Comparison of ENCODE assay signal across 12 mouse cellular contexts in the genomic region with DNA sequence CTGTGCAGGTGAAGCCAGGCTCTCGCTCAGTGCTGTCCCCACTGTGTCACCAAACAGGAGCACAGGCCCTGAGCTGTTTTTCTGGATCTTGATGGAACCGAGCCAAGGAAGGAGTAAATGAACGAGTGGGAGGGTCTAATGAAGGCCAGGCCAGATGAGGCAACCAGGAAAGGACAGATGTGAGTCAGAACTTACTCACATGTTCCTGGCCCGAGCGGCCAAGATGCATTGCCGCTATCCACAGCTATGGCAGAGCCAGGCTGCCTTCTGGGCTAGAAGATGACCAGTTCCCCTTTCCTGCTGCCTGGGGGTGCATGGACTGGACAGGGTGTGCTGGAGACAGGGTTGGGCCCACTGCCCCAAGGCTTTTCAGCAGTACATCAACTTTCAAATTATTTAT. TPM values are rescaled to one million over a fixed set of nuclear protein-coding genes. Genes with fewer than 3 reads are reported as not detected.
DNase-seq lines count a peak whose midpoint lies in the region; ATAC-seq and TF ChIP-seq lines count a peak whose summit lies in the region.
"Had no signal": no experiment of that assay in that cellular context is flagged by ENCODE, and none has a peak within 500 bp of the region (broad histone marks: within the 10 kb centered on the region; RNA-seq: fewer than 3 reads in every experiment).

No protein-coding gene starts in this region.

- H3K9me3 ChIP-seq in kidney, postnatal 0 days (replicated peaks; ENCODE audit: low read length), result no peaks in the 10 kb centered on the region
- H3K9me3 ChIP-seq in heart, embryonic 15.5 days (replicated peaks), result no peaks in the 10 kb centered on the region
- H3K9me3 ChIP-seq: forebrain, embryonic 13.5 days; liver, embryonic 13.5 days had no signal

- 0 out of 2 replicates have a peak, but pooled peaks cover 3% of the 10 kb centered on the region for H3K4me1 ChIP-seq in kidney, postnatal 0 days (replicated peaks; ENCODE audit: insufficient read depth, low read length)
- H3K4me1 ChIP-seq in heart, embryonic 15.5 days (replicated peaks), result 0 out of 2 replicates have a peak, but pooled peaks cover 3% of the 10 kb centered on the region
- H3K4me1 ChIP-seq: forebrain, embryonic 13.5 days; liver, embryonic 13.5 days had no signal

- H3K36me3 ChIP-seq in kidney, postnatal 0 days (ENCODE audit: insufficient read depth, low read length), result no peaks in the 10 kb centered on the region
- H3K36me3 ChIP-seq in heart, embryonic 15.5 days, result no peaks in the 10 kb centered on the region
- H3K36me3 ChIP-seq: liver, embryonic 13.5 days had no signal

- WGBS in kidney, postnatal 0 days, result 56% methylated on average over 6 of the region's 6 CpGs
- WGBS in heart, embryonic 15.5 days, result 52% methylated on average over 6 of the region's 6 CpGs

- H3K27me3 ChIP-seq in kidney, postnatal 0 days (ENCODE audit: insufficient read depth, low read length), result no peaks in the 10 kb centered on the region
- peaks cover 11% of the 10 kb centered on the region; the same call in 1 of the 2 replicates for H3K27me3 ChIP-seq in heart, embryonic 15.5 days
- H3K27me3 ChIP-seq: forebrain, embryonic 13.5 days had no signal

- H3K9ac ChIP-seq in kidney, postnatal 0 days (ENCODE audit: low read depth, low read length), result no peak overlapping the region
- no peak overlapping the region for H3K9ac ChIP-seq in heart, embryonic 15.5 days
- H3K9ac ChIP-seq: forebrain, embryonic 13.5 days; liver, embryonic 13.5 days had no signal

- no peak overlapping the region for H3K4me2 ChIP-seq in kidney, postnatal 0 days (ENCODE audit: low read length)
- H3K4me2 ChIP-seq in heart, embryonic 15.5 days, result no peak overlapping the region
- H3K4me2 ChIP-seq: forebrain, embryonic 13.5 days; liver, embryonic 13.5 days had no signal

- peak; percentile 27 for DNase-seq in kidney, postnatal 0 days (ENCODE audit: low spot score)
- no peak for DNase-seq in kidney, adult 11 months
- DNase-seq in adrenal gland, postnatal 10 days, result peak; percentile 74
- no peak for DNase-seq in frontal cortex, postnatal 25 days (ENCODE audit: low spot score in 2 of 2)
- DNase-seq in spleen, postnatal 36 days (ENCODE audit: low spot score in 2 of 2), result no peak
- no peak for DNase-seq in layer of hippocampus, adult 11-12 months (ENCODE audit: low spot score)
- DNase-seq: liver, embryonic 13.5 days had no signal

- peak; percentile 33; the same call in 1 of the 2 replicates for ATAC-seq in kidney, postnatal 0 days (replicated peaks; ENCODE audit: low FRiP score, low read depth)
- peak; percentile 51; the same call in 1 of the 2 replicates for ATAC-seq in heart, embryonic 15.5 days (replicated peaks; ENCODE audit: insufficient number of reproducible peaks, insufficient read depth, low FRiP score, low read depth)
- peak; percentile 60; the same call in 1 of the 2 replicates for ATAC-seq in monocyte, adult 5-6 weeks (replicated peaks; ENCODE audit: insufficient number of reproducible peaks, low FRiP score, low TSS enrichment, poor library complexity, severe bottlenecking)
- ATAC-seq: forebrain, embryonic 13.5 days had no signal

- no peak for TF ChIP-seq CTCF in kidney, postnatal 0 days (IDR thresholded peaks at IDR 0.05; ENCODE audit: low read depth)

- H3K4me3 ChIP-seq in kidney, postnatal 0 days (replicated peaks; ENCODE audit: low read depth, low read length), result no peak overlapping the region
- H3K4me3 ChIP-seq in heart, embryonic 15.5 days, result no peak overlapping the region
- H3K4me3 ChIP-seq: forebrain, embryonic 13.5 days; liver, embryonic 13.5 days had no signal

- H3K27ac ChIP-seq in kidney, postnatal 0 days, result peak overlapping the region; percentile 72
- H3K27ac ChIP-seq in heart, embryonic 15.5 days, result no peak overlapping the region
- H3K27ac ChIP-seq: forebrain, embryonic 13.5 days; liver, embryonic 13.5 days had no signal

RNA-seq across cellular contexts. Expression of gene Cyb561, which starts 0.3 kb away (rescaled TPM):
- polyA plus RNA-seq in kidney, postnatal 0 days (2015; fragmentation: Nextera tagmentation; extraction: Ambion mirVana), result 34.0 and 35.2 TPM in 2 replicates
- total RNA-seq in adrenal gland, postnatal 10 days (2021), result 100 to 1,000 TPM; 123 to 140 TPM
- polyA plus RNA-seq in heart, embryonic 15.5 days (2015; fragmentation: Nextera tagmentation; extraction: Ambion mirVana), result 6.2 and 16.8 TPM in 2 replicates
- total RNA-seq in monocyte, adult 5-6 weeks (2017), result 4.5 to 8.4 TPM (median 5.5 TPM) in 3 replicates

RNA-seq across cellular contexts. Expression of gene Ace, which starts 14.3 kb away (rescaled TPM):
- polyA plus RNA-seq in kidney, postnatal 0 days (2015; fragmentation: Nextera tagmentation; extraction: Ambion mirVana), result 24.4 and 26.0 TPM in 2 replicates
- total RNA-seq in adrenal gland, postnatal 10 days (2021), result 10 to 100 TPM; 12.9 to 15.4 TPM
- polyA plus RNA-seq in heart, embryonic 15.5 days (2015; fragmentation: Nextera tagmentation; extraction: Ambion mirVana), result 3.3 and 3.9 TPM in 2 replicates
- total RNA-seq in monocyte, adult 5-6 weeks (2017), result 365 to 424 TPM (median 376 TPM) in 3 replicates
- total RNA-seq: MEL had no signal

RNA-seq across cellular contexts. Expression of gene Ace3, which starts 41.1 kb away (rescaled TPM):
- 0.06 TPM in 1 of 2 replicates, not detected in the other for polyA plus RNA-seq in kidney, postnatal 0 days (2015; fragmentation: Nextera tagmentation; extraction: Ambion mirVana)
- not detected for total RNA-seq in adrenal gland, postnatal 10 days (2021)
- not detected in 2 replicates for polyA plus RNA-seq in heart, embryonic 15.5 days (2015; fragmentation: Nextera tagmentation; extraction: Ambion mirVana)
- 0.19 TPM in 1 of 3 replicates, not detected in the others for total RNA-seq in monocyte, adult 5-6 weeks (2017)
- total RNA-seq: MEL had no signal
- polyA plus RNA-seq: forebrain, embryonic 13.5 days; kidney, embryonic 14.5 days; liver, embryonic 13.5 days had no signal

RNA-seq across cellular contexts. Expression of gene Kcnh6, which starts 54.5 kb away (rescaled TPM):
- 0.05 and 0.10 TPM in 2 replicates for polyA plus RNA-seq in kidney, postnatal 0 days (2015; fragmentation: Nextera tagmentation; extraction: Ambion mirVana)
- under 1 TPM; 0.24 to 0.61 TPM for total RNA-seq in adrenal gland, postnatal 10 days (2021)
- polyA plus RNA-seq in heart, embryonic 15.5 days (2015; fragmentation: Nextera tagmentation; extraction: Ambion mirVana), result 0.08 and 0.46 TPM in 2 replicates
- 0.97 TPM in 1 of 3 replicates, not detected in the others for total RNA-seq in monocyte, adult 5-6 weeks (2017)

Comparison
In these comparisons a context has a peak if more than half of its experiments do, and no peak if none do; other contexts are left out.
1. DNase-seq: peak in kidney, postnatal 0 days (single experiment) and adrenal gland, postnatal 10 days (single experiment); none in kidney, adult 11 months (single experiment), frontal cortex, postnatal 25 days (0 of 2), spleen, postnatal 36 days (0 of 2) and layer of hippocampus, adult 11-12 months (single experiment).
2. RNA of gene Cyb561, which starts 0.3 kb away (total RNA-seq): 123 to 140 TPM in adrenal gland, postnatal 10 days; 4.5 to 8.4 TPM in monocyte, adult 5-6 weeks; every median in the first group is over 10 times any median in the second.
3. RNA of gene Ace, which starts 14.3 kb away (total RNA-seq): 365 to 424 TPM in monocyte, adult 5-6 weeks; 12.9 to 15.4 TPM in adrenal gland, postnatal 10 days; every median in the first group is over 10 times any median in the second.
4. Peak in every context shown above with its lines, with median percentiles within 50 percentile points of each other: ATAC-seq.